22 mouse cellular contexts compared by ENCODE assay signal in the genomic region with DNA sequence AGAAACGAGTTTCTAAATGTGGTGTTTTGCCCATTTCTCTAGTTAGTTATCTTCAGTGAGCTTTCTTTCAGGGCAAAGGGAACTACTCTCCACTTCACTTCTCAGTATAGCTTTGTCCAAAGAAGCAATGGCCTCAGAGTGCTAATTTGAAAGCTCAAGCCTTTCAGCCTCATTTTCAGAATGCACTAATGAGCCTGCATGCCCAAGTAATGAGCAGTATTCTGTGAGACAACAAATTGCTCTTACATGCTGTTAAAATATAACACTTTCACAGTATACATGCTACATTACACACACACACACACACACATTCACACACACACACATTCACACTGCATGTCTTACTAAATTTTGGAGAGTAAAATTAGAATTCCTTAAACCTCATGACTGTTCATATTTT.
A peak's percentile ranks its signal among the peaks of the same experiment; 100 is the strongest.
DNase-seq lines count a peak whose midpoint lies in the region; ATAC-seq and TF ChIP-seq lines count a peak whose summit lies in the region.
"Had no signal": no experiment of that assay in that cellular context is flagged by ENCODE, and none has a peak within 500 bp of the region (broad histone marks: within the 10 kb centered on the region; RNA-seq: fewer than 3 reads in every experiment).

No protein-coding gene starts in this region.

- no peak for TF ChIP-seq CTCF in forebrain, postnatal 0 days (IDR thresholded peaks at IDR 0.05; ENCODE audit: low read depth)

- no peaks in the 10 kb centered on the region for H3K36me3 ChIP-seq in forebrain, embryonic 13.5 days (ENCODE audit: poor library complexity, severe bottlenecking)
- H3K36me3 ChIP-seq in forebrain, postnatal 0 days (ENCODE audit: insufficient read depth): no peaks in the 10 kb centered on the region
- H3K36me3 ChIP-seq in heart, embryonic 12.5 days: no peaks in the 10 kb centered on the region
- H3K36me3 ChIP-seq: embryonic facial prominence, embryonic 15.5 days; hindbrain, embryonic 10.5 days; intestine, embryonic 15.5 days had no signal

- no peaks in the 10 kb centered on the region for H3K27me3 ChIP-seq in forebrain, embryonic 13.5 days
- no peaks in the 10 kb centered on the region for H3K27me3 ChIP-seq in forebrain, postnatal 0 days (ENCODE audit: insufficient read depth, low read length)
- H3K27me3 ChIP-seq in heart, embryonic 12.5 days (replicated peaks): no peaks in the 10 kb centered on the region
- H3K27me3 ChIP-seq: embryonic facial prominence, embryonic 15.5 days; intestine, embryonic 15.5 days; Patski had no signal

- no peak overlapping the region for H3K4me3 ChIP-seq in forebrain, embryonic 13.5 days
- H3K4me3 ChIP-seq in forebrain, postnatal 0 days (ENCODE audit: low read depth, low read length): no peak overlapping the region
- no peak overlapping the region for H3K4me3 ChIP-seq in heart, embryonic 12.5 days
- H3K4me3 ChIP-seq: embryonic facial prominence, embryonic 15.5 days; erythroblast, embryonic 14.5 days; heart, adult 2 months; hindbrain, embryonic 10.5 days; intestine, embryonic 15.5 days had no signal

- peaks cover 7% of the 10 kb centered on the region; the same call in 1 of the 2 replicates for H3K4me1 ChIP-seq in forebrain, embryonic 13.5 days
- no peaks in the 10 kb centered on the region for H3K4me1 ChIP-seq in forebrain, postnatal 0 days (ENCODE audit: insufficient read depth)
- no peaks in the 10 kb centered on the region for H3K4me1 ChIP-seq in heart, embryonic 12.5 days (replicated peaks)
- H3K4me1 ChIP-seq: embryonic facial prominence, embryonic 15.5 days; hindbrain, embryonic 10.5 days; intestine, embryonic 15.5 days had no signal

- ATAC-seq in frontal cortex, adult (ENCODE audit: low TSS enrichment): peak; percentile 55; the same call in 1 of the 2 replicates
- peak; percentile 87 for ATAC-seq in forebrain, embryonic 13.5 days
- ATAC-seq in forebrain, postnatal 0 days: peak; percentile 69
- no peak for ATAC-seq in heart, embryonic 12.5 days (ENCODE audit: insufficient number of reproducible peaks, low FRiP score)
- ATAC-seq: activated CD4-positive, CD25-positive, alpha-beta regulatory T cell, adult 4 months; intestine, embryonic 15.5 days; Patski had no signal

- H3K4me2 ChIP-seq in forebrain, embryonic 13.5 days: no peak overlapping the region
- H3K4me2 ChIP-seq in forebrain, postnatal 0 days (ENCODE audit: low read depth): no peak overlapping the region
- no peak overlapping the region for H3K4me2 ChIP-seq in heart, embryonic 12.5 days
- H3K4me2 ChIP-seq: embryonic facial prominence, embryonic 15.5 days; heart, embryonic 11.5 days; hindbrain, embryonic 14.5 days; intestine, embryonic 15.5 days had no signal

- H3K27ac ChIP-seq in forebrain, embryonic 13.5 days: no peak overlapping the region
- no peak overlapping the region for H3K27ac ChIP-seq in forebrain, postnatal 0 days (ENCODE audit: low read depth, low read length)
- H3K27ac ChIP-seq in heart, embryonic 12.5 days (ENCODE audit: poor library complexity, severe bottlenecking): no peak overlapping the region
- H3K27ac ChIP-seq: embryonic facial prominence, embryonic 15.5 days; heart, adult 2 months; hindbrain, embryonic 10.5 days; hindbrain, embryonic 14.5 days; intestine, embryonic 15.5 days had no signal

- H3K9me3 ChIP-seq in forebrain, embryonic 13.5 days (replicated peaks): no peaks in the 10 kb centered on the region
- H3K9me3 ChIP-seq in forebrain, postnatal 0 days (ENCODE audit: low read length): no peaks in the 10 kb centered on the region
- no peaks in the 10 kb centered on the region for H3K9me3 ChIP-seq in heart, embryonic 12.5 days (replicated peaks)
- H3K9me3 ChIP-seq: embryonic facial prominence, embryonic 15.5 days; hindbrain, embryonic 10.5 days; intestine, embryonic 15.5 days had no signal

- WGBS in forebrain, embryonic 13.5 days: 11% methylated on average over 1 of the region's 1 CpGs
- 17% methylated on average over 1 of the region's 1 CpGs for WGBS in forebrain, postnatal 0 days
- 49% methylated on average over 1 of the region's 1 CpGs for WGBS in heart, embryonic 12.5 days

- DNase-seq in frontal cortex, postnatal 10 days (ENCODE audit: low spot score in 2 of 2): no peak
- DNase-seq in forebrain, postnatal 0 days: peak; percentile 13
- no peak for DNase-seq in adrenal gland, postnatal 36 days
- DNase-seq in left cerebral cortex, adult 11 months (ENCODE audit: low spot score): no peak
- DNase-seq: adrenal gland, postnatal 14 days; cerebellum, adult 11 months; cerebellum, adult 8-10 months; cerebellum, postnatal 14 days; embryo, embryonic 11 days; gastrocnemius, postnatal 10 days; heart, adult 2 months had no signal

- H3K9ac ChIP-seq in forebrain, embryonic 13.5 days: no peak overlapping the region
- no peak overlapping the region for H3K9ac ChIP-seq in forebrain, postnatal 0 days
- no peak overlapping the region for H3K9ac ChIP-seq in heart, embryonic 12.5 days
- H3K9ac ChIP-seq: embryonic facial prominence, embryonic 15.5 days; hindbrain, embryonic 14.5 days; intestine, embryonic 15.5 days had no signal
